8 mouse cellular contexts compared by ENCODE assay signal in genomic region chr14:122476041-122476821, GRCm38 (mm10). TPM values are rescaled to one million over a fixed set of nuclear protein-coding genes. Genes with fewer than 3 reads are reported as not detected.
DNase-seq lines count a peak whose midpoint lies in the region; ATAC-seq lines count a peak whose summit lies in the region.

No protein-coding gene starts in this region.

- H3K9me3 ChIP-seq in kidney, embryonic 16.5 days (ENCODE audit: low read length), result no peaks in the 10 kb centered on the region
- no peaks in the 10 kb centered on the region for H3K9me3 ChIP-seq in forebrain, embryonic 16.5 days (ENCODE audit: control insufficient read depth, low read length)
- H3K9me3 ChIP-seq in limb, embryonic 15.5 days, result no peaks in the 10 kb centered on the region

- H3K27me3 ChIP-seq in kidney, embryonic 16.5 days (ENCODE audit: insufficient read depth, low read length), result peaks cover 96% of the 10 kb centered on the region
- H3K27me3 ChIP-seq in forebrain, embryonic 16.5 days (replicated peaks; ENCODE audit: control insufficient read depth, insufficient read depth, low read length), result peaks cover 16% of the 10 kb centered on the region
- peaks cover 85% of the 10 kb centered on the region for H3K27me3 ChIP-seq in limb, embryonic 15.5 days
- H3K27me3 ChIP-seq in splenic B cell, adult 2 months (ENCODE audit: control insufficient read depth, insufficient read depth, low read length, poor library complexity, severe bottlenecking), result peaks cover 8% of the 10 kb centered on the region; the same call in 1 of the 2 replicates

- no peak for DNase-seq in kidney, postnatal 36 days
- peak; percentile 39 for DNase-seq in splenic B cell, adult 2 months (ENCODE audit: low read depth, low spot score)
- no peak for DNase-seq in layer of hippocampus, adult 18-20 months (ENCODE audit: low spot score in 2 of 2)
- no peak for DNase-seq in adrenal gland, postnatal 14 days

- H3K4me3 ChIP-seq in kidney, embryonic 16.5 days (ENCODE audit: low read length), result peak overlapping the region; percentile 47
- peak overlapping the region; percentile 44; the same call in 1 of the 2 replicates for H3K4me3 ChIP-seq in brown adipose tissue, adult 24 weeks (ENCODE audit: insufficient read depth, low read depth, low read length)
- H3K4me3 ChIP-seq in forebrain, embryonic 16.5 days (replicated peaks; ENCODE audit: low read length), result peak overlapping the region; percentile 56
- H3K4me3 ChIP-seq in limb, embryonic 15.5 days, result peak overlapping the region; percentile 51

- H3K27ac ChIP-seq in kidney, embryonic 16.5 days (ENCODE audit: low read length), result no peak overlapping the region
- no peak overlapping the region for H3K27ac ChIP-seq in brown adipose tissue, adult 24 weeks (replicated peaks; ENCODE audit: low read depth, low read length)
- peak overlapping the region; percentile 91 for H3K27ac ChIP-seq in forebrain, embryonic 16.5 days (ENCODE audit: low read length)
- peak overlapping the region; percentile 75; the same call in 1 of the 2 replicates for H3K27ac ChIP-seq in limb, embryonic 15.5 days

- peak; percentile 25; the same call in 1 of the 2 replicates for ATAC-seq in kidney, embryonic 16.5 days (ENCODE audit: low FRiP score, low TSS enrichment)
- no peak for ATAC-seq in forebrain, embryonic 16.5 days
- no peak for ATAC-seq in limb, embryonic 15.5 days (ENCODE audit: insufficient number of reproducible peaks, low FRiP score, low TSS enrichment, low read depth)

- no peak overlapping the region for H3K9ac ChIP-seq in kidney, embryonic 16.5 days (replicated peaks; ENCODE audit: low read length)
- peak overlapping the region; percentile 71 for H3K9ac ChIP-seq in forebrain, embryonic 16.5 days (replicated peaks; ENCODE audit: low read depth, low read length)
- H3K9ac ChIP-seq in limb, embryonic 15.5 days, result peak overlapping the region; percentile 31; the same call in 1 of the 2 replicates

- under 1% methylated on average over 62 of the region's 62 CpGs for WGBS in kidney, embryonic 16.5 days
- WGBS in forebrain, embryonic 16.5 days, result under 1% methylated on average over 62 of the region's 62 CpGs
- under 1% methylated on average over 60 of the region's 62 CpGs for WGBS in limb, embryonic 15.5 days

- no peaks in the 10 kb centered on the region for H3K36me3 ChIP-seq in kidney, embryonic 16.5 days (ENCODE audit: insufficient read depth, low read length)
- no peaks in the 10 kb centered on the region for H3K36me3 ChIP-seq in forebrain, embryonic 16.5 days (ENCODE audit: control insufficient read depth, insufficient read depth)
- no peaks in the 10 kb centered on the region for H3K36me3 ChIP-seq in limb, embryonic 15.5 days
- H3K36me3 ChIP-seq in splenic B cell, adult 2 months (ENCODE audit: control insufficient read depth, insufficient read depth, low read length, poor library complexity, severe bottlenecking), result no peaks in the 10 kb centered on the region

- H3K4me1 ChIP-seq in kidney, embryonic 16.5 days (ENCODE audit: insufficient read depth, low read length), result peaks cover 27% of the 10 kb centered on the region
- peaks cover 4% of the 10 kb centered on the region; the same call in 1 of the 2 replicates for H3K4me1 ChIP-seq in brown adipose tissue, adult 24 weeks (ENCODE audit: control insufficient read depth, insufficient read depth, insufficient read length, low read length)
- H3K4me1 ChIP-seq in forebrain, embryonic 16.5 days (replicated peaks; ENCODE audit: control insufficient read depth, insufficient read depth, low read length), result peaks cover 31% of the 10 kb centered on the region
- peaks cover 37% of the 10 kb centered on the region for H3K4me1 ChIP-seq in limb, embryonic 15.5 days

- H3K4me2 ChIP-seq in kidney, embryonic 16.5 days (replicated peaks; ENCODE audit: low read depth, low read length), result peak overlapping the region; percentile 59
- peak overlapping the region; percentile 74 for H3K4me2 ChIP-seq in forebrain, embryonic 16.5 days (ENCODE audit: low read length)
- peak overlapping the region; percentile 86 for H3K4me2 ChIP-seq in limb, embryonic 15.5 days

RNA-seq across cellular contexts. Expression of gene Zic2, which starts 1.0 kb away (rescaled TPM):
- polyA plus RNA-seq in kidney, embryonic 16.5 days (2015; fragmentation: Nextera tagmentation; extraction: Ambion mirVana), result not detected in 2 replicates
- not detected in 2 replicates for polyA plus RNA-seq in brown adipose tissue, adult 24 weeks (2012; ENCODE audit: insufficient read depth, insufficient read length, missing spikeins)
- polyA plus RNA-seq in forebrain, embryonic 16.5 days (2015; fragmentation: Nextera tagmentation; extraction: Ambion mirVana), result 4.4 and 5.6 TPM in 2 replicates
- polyA plus RNA-seq in limb, embryonic 15.5 days (2015; fragmentation: Nextera tagmentation; extraction: Ambion mirVana), result 0.45 and 0.60 TPM in 2 replicates
- total RNA-seq in layer of hippocampus, adult 18-20 months (2021), result 10 to 100 TPM; 16.1 to 18.7 TPM
- total RNA-seq in adrenal gland, postnatal 14 days (2021), result 0.64 TPM in 1 of 2 replicates, not detected in the other

RNA-seq across cellular contexts. Expression of gene Zic5, which starts 10.8 kb away (rescaled TPM):
- 0.06 and 0.14 TPM in 2 replicates for polyA plus RNA-seq in kidney, embryonic 16.5 days (2015; fragmentation: Nextera tagmentation; extraction: Ambion mirVana)
- not detected in 2 replicates for polyA plus RNA-seq in brown adipose tissue, adult 24 weeks (2012; ENCODE audit: insufficient read depth, insufficient read length, missing spikeins)
- 5.5 and 8.7 TPM in 2 replicates for polyA plus RNA-seq in forebrain, embryonic 16.5 days (2015; fragmentation: Nextera tagmentation; extraction: Ambion mirVana)
- polyA plus RNA-seq in limb, embryonic 15.5 days (2015; fragmentation: Nextera tagmentation; extraction: Ambion mirVana), result 0.46 and 0.52 TPM in 2 replicates
- 1 to 10 TPM; 3.0 to 5.1 TPM for total RNA-seq in layer of hippocampus, adult 18-20 months (2021)
- 0.11 TPM in 1 of 2 replicates, not detected in the other for total RNA-seq in adrenal gland, postnatal 14 days (2021)

RNA-seq across cellular contexts. Expression of gene Gm10837, which starts 14.2 kb away (rescaled TPM):
- not detected in 2 replicates for polyA plus RNA-seq in kidney, embryonic 16.5 days (2015; fragmentation: Nextera tagmentation; extraction: Ambion mirVana)
- not detected in 2 replicates for polyA plus RNA-seq in brown adipose tissue, adult 24 weeks (2012; ENCODE audit: insufficient read depth, insufficient read length, missing spikeins)
- 0.16 and 0.41 TPM in 2 replicates for polyA plus RNA-seq in forebrain, embryonic 16.5 days (2015; fragmentation: Nextera tagmentation; extraction: Ambion mirVana)
- not detected in 2 replicates for polyA plus RNA-seq in limb, embryonic 15.5 days (2015; fragmentation: Nextera tagmentation; extraction: Ambion mirVana)
- total RNA-seq in layer of hippocampus, adult 18-20 months (2021), result not detected
- not detected in 2 replicates for total RNA-seq in adrenal gland, postnatal 14 days (2021)

RNA-seq across cellular contexts. Expression of gene Gm5089, which starts 25.3 kb away (rescaled TPM):
- not detected in 2 replicates for polyA plus RNA-seq in kidney, embryonic 16.5 days (2015; fragmentation: Nextera tagmentation; extraction: Ambion mirVana)
- polyA plus RNA-seq in brown adipose tissue, adult 24 weeks (2012; ENCODE audit: insufficient read depth, insufficient read length, missing spikeins), result not detected in 2 replicates
- 0.40 and 0.47 TPM in 2 replicates for polyA plus RNA-seq in forebrain, embryonic 16.5 days (2015; fragmentation: Nextera tagmentation; extraction: Ambion mirVana)
- 0.14 TPM in 2 replicates for polyA plus RNA-seq in limb, embryonic 15.5 days (2015; fragmentation: Nextera tagmentation; extraction: Ambion mirVana)
- total RNA-seq in layer of hippocampus, adult 18-20 months (2021), result under 1 TPM; 0.30 to 0.38 TPM
- not detected in 2 replicates for total RNA-seq in adrenal gland, postnatal 14 days (2021)

RNA-seq across cellular contexts. Expression of gene Pcca, which starts 57.9 kb away (rescaled TPM):
- 29.7 and 30.7 TPM in 2 replicates for polyA plus RNA-seq in kidney, embryonic 16.5 days (2015; fragmentation: Nextera tagmentation; extraction: Ambion mirVana)
- 344 and 349 TPM in 2 replicates for polyA plus RNA-seq in brown adipose tissue, adult 24 weeks (2012; ENCODE audit: insufficient read depth, insufficient read length, missing spikeins)
- 22.8 and 25.3 TPM in 2 replicates for polyA plus RNA-seq in forebrain, embryonic 16.5 days (2015; fragmentation: Nextera tagmentation; extraction: Ambion mirVana)
- polyA plus RNA-seq in limb, embryonic 15.5 days (2015; fragmentation: Nextera tagmentation; extraction: Ambion mirVana), result 13.3 and 14.8 TPM in 2 replicates
- 10 to 100 TPM; 38.7 to 39.5 TPM for total RNA-seq in layer of hippocampus, adult 18-20 months (2021)
- 189 and 214 TPM in 2 replicates for total RNA-seq in adrenal gland, postnatal 14 days (2021)

Comparison
In these comparisons a context has a peak if more than half of its experiments do, and no peak if none do; other contexts are left out.
1. H3K27ac ChIP-seq: peak in forebrain, embryonic 16.5 days (single experiment) and limb, embryonic 15.5 days (single experiment); none in kidney, embryonic 16.5 days (single experiment) and brown adipose tissue, adult 24 weeks (single experiment).
2. Peak in every context shown above with its lines, with median percentiles within 50 percentile points of each other: H3K4me2 ChIP-seq and H3K4me3 ChIP-seq.